Mouse (Mus musculus) neural tube, embryonic 12.5 days (tissue): Measurements from ENCODE around the gene Entpd7. TPM values are rescaled to one million over a fixed set of nuclear protein-coding genes. Genes with fewer than 3 reads are reported as not detected.

Experiments used
- ATAC-seq: fragments of 200-750 bp; cut with Nextera tagmentation; 2 replicates; pipeline ENCODE4 v1.8.0; 2017; ENCODE audit warnings: low read depth, mild to moderate bottlenecking, moderate TSS enrichment, moderate library complexity; ENCODE audit not compliant: low FRiP score
- H3K27ac ChIP-seq: fragments of 300-500 bp; sonication (generic); 2 replicates; pipeline ENCODE4 v1.5.1; 2016
- H3K27me3 ChIP-seq: fragments of 300-500 bp; sonication (generic); replicated peaks from 2 replicates; pipeline ENCODE4 v1.6.1; 2016; ENCODE audit warnings: mild to moderate bottlenecking
- H3K36me3 ChIP-seq: fragments of 300-500 bp; sonication (generic); 2 replicates; pipeline ENCODE4 v1.6.1; 2016; ENCODE audit warnings: mild to moderate bottlenecking
- H3K4me1 ChIP-seq: fragments of 300-500 bp; sonication (generic); 2 replicates; pipeline ENCODE4 v1.6.1; 2016
- H3K4me2 ChIP-seq: fragments of 300-500 bp; sonication (generic); replicated peaks from 2 replicates; pipeline ENCODE4 v1.6.1; 2016; ENCODE audit warnings: mild to moderate bottlenecking
- H3K4me3 ChIP-seq: fragments of 300-500 bp; sonication (generic); 2 replicates; pipeline ENCODE4 v1.5.1; 2016
- H3K9ac ChIP-seq: fragments of 300-500 bp; sonication (generic); 2 replicates; pipeline ENCODE4 v1.6.1; 2016; ENCODE audit warnings: mild to moderate bottlenecking
- H3K9me3 ChIP-seq: fragments of 300-500 bp; sonication (generic); 2 replicates; pipeline ENCODE4 v1.6.1; 2016; ENCODE audit warnings: mild to moderate bottlenecking
- WGBS: fragments of 180-500 bp; shearing (Covaris S2); methylation state at CpG from one replicate; pipeline ENCODE4 v1.1.7; 2016; 5-methylcytosine and 5-hydroxymethylcytosine counted together
- polyA plus RNA-seq: library from polyadenylated mRNA; unstranded; fragments of >200 nt; fragmentation: Nextera tagmentation; extraction: Ambion mirVana; gene quantifications from 2 replicates; pipeline ENCODE4 v1.2.1, GENCODE M21; 2016

The Entpd7 gene
- polyA plus RNA-seq, 1 experiment from 2014 or later: 12.2 TPM

DNA sequence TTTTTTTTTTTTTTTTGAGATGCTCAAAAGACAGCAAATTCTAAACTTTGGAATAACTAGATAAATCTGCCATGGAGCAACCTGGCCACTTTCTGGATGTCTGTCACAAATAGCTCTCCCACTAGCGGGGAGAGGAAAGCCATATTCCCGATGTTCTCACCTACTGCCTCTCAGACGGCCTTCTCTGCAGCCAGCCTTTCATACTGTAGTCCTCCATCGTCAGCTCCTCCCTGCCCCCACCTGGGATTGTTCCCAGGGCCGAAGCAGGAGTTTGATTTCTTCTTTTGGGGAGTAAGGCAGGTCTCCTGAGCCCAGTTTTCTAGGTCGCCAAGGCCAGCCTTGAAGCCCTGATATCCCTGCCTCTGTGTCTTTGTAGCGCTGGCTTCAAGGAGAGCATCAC is 41.7 kb downstream of the Entpd7 start:
- Histone ChIP-seq H3K4me3 (no peak overlapping the region), H3K36me3 (peaks cover 41% of the 10 kb centered on the region), H3K4me1 (no peaks in the 10 kb centered on the region; the same call in 1 of the 2 replicates), H3K27ac (no peak overlapping the region), H3K9ac (no peak overlapping the region), H3K4me2 (no peak overlapping the region), H3K27me3 (no peaks in the 10 kb centered on the region), H3K9me3 (no peaks in the 10 kb centered on the region)
- no peak for ATAC-seq
- 60% methylated on average over 7 of the region's 7 CpGs for WGBS

GRCm38 (mm10) chr19:43738409-43738808 is 48.9 kb downstream of the Entpd7 start:
- H3K36me3 ChIP-seq: peaks cover 84% of the 10 kb centered on the region
- WGBS: 95% methylated on average over 10 of the region's 10 CpGs
- ATAC-seq: no peak
- no peaks in the 10 kb centered on the region for H3K4me1 ChIP-seq
- H3K27me3 ChIP-seq: no peaks in the 10 kb centered on the region
- no peak overlapping the region for H3K4me3 ChIP-seq
- H3K9ac ChIP-seq: no peak overlapping the region
- H3K27ac ChIP-seq: no peak overlapping the region
- H3K9me3 ChIP-seq: no peaks in the 10 kb centered on the region
- H3K4me2 ChIP-seq: no peak overlapping the region

DNA sequence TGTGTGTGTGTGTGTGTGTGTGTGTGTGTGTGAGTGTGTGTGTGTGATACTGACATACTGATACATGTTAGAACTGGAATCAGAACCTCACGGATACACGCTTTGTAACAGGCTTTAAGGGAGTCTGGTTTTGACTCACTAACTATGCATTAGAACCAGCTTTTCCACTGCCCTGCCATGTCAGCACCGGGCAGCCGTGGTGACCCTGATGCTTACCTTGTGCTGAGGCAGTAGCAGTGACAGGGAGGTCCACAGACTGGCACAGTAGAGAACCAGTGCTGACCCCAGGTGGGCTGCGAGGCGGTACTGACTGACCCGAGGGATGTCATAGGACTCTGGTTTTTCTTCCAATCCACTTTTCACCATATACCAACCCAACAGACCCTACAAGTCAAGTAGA is 53.9 kb downstream of the Entpd7 start:
- peaks cover 87% of the 10 kb centered on the region for H3K36me3 ChIP-seq
- H3K9ac ChIP-seq: no peak overlapping the region
- no peaks in the 10 kb centered on the region for H3K9me3 ChIP-seq
- H3K4me2 ChIP-seq: no peak overlapping the region
- no peak for ATAC-seq
- H3K4me3 ChIP-seq: no peak overlapping the region
- H3K27ac ChIP-seq: no peak overlapping the region
- no peaks in the 10 kb centered on the region for H3K4me1 ChIP-seq
- WGBS: 94% methylated on average over 7 of the region's 7 CpGs
- no peaks in the 10 kb centered on the region for H3K27me3 ChIP-seq

DNA sequence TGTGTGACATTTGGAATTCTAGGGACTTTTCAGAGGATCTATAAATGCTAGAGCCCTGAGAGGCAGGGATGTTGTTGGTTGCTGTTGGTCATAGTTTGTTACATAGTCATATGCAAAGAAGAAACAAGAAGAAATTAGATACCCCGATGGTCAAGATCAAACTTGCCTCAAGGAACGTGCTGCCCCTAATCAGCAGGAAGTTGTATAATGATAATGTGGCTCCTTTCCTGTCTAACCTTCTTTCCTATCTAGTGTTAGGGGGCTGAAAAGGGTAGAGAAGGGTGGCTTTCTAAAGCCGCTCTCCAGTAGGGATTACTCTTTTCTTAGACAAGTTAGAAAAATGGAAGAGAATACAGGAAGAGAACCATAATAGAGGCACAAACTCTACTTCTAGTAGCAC is 56.3 kb downstream of the Entpd7 start:
- no peak overlapping the region for H3K4me3 ChIP-seq
- no peak for ATAC-seq
- WGBS: 95% methylated on average over 3 of the region's 3 CpGs
- H3K36me3 ChIP-seq: peaks cover 78% of the 10 kb centered on the region
- H3K4me2 ChIP-seq: no peak overlapping the region
- no peaks in the 10 kb centered on the region for H3K4me1 ChIP-seq
- H3K27ac ChIP-seq: no peak overlapping the region
- H3K27me3 ChIP-seq: no peaks in the 10 kb centered on the region
- H3K9ac ChIP-seq: no peak overlapping the region
- no peaks in the 10 kb centered on the region for H3K9me3 ChIP-seq

DNA sequence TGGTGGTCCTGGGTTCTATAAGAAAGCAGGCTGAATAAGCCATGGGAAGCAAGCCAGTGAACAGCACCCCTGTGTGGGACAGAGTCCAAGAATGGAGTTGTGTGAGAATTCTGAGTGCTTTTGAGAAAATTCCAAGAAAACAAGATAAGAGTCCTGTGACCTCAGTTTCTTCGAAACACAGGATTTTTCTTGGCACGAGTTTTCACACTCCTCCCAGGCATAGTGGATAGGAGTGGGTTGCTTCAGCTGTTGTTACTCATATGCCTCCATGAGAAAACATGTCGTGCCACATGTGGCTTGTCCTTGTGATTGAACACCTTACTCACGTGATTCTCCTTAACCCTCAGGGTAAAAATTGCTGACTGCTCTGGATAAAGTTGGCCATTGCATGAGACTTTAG is 58.4 kb downstream of the Entpd7 start:
- Histone ChIP-seq H3K4me3 (no peak overlapping the region), H3K27me3 (no peaks in the 10 kb centered on the region), H3K4me1 (no peaks in the 10 kb centered on the region), H3K9ac (no peak overlapping the region), H3K9me3 (no peaks in the 10 kb centered on the region), H3K36me3 (peaks cover 64% of the 10 kb centered on the region), H3K4me2 (no peak overlapping the region), H3K27ac (no peak overlapping the region)
- no peak for ATAC-seq
- WGBS: 97% methylated on average over 4 of the region's 4 CpGs

DNA sequence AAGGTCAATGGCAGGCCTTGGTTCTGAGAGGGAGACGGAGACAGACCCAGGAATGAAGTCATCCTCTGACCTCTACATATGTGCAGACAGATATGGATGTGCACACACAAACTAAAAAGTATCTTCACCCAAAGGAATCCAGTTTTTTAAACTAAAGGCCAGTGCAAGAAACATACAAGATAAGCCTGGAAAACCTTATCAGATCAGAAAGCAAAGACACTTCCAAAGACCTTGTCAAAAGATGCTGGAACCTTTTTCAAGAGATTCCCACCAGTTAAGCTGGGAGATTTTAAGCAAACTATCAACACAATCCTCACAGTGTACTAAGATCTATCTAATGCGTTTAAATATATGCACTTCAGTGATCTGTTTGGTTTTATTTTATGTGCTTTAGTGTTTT is 60.5 kb downstream of the Entpd7 start:
- no peaks in the 10 kb centered on the region for H3K27me3 ChIP-seq
- H3K9me3 ChIP-seq: no peaks in the 10 kb centered on the region
- H3K4me3 ChIP-seq: no peak overlapping the region
- H3K4me2 ChIP-seq: no peak overlapping the region
- no peak overlapping the region for H3K27ac ChIP-seq
- no peaks in the 10 kb centered on the region for H3K4me1 ChIP-seq
- no peak for ATAC-seq
- no peak overlapping the region for H3K9ac ChIP-seq
- whole genome bisulfite sequencing: 96% methylated on average over 2 of the region's 2 CpGs
- peaks cover 48% of the 10 kb centered on the region for H3K36me3 ChIP-seq

- no peaks in the 10 kb centered on the region for H3K27me3 ChIP-seq
Measured at GRCm38 (mm10) chr19:43752489-43753225, 63.2 kb downstream of the Entpd7 start, which contains the start of the genes Cutc and Cox15. TSS of gene Cutc (plus strand) at chr19:43752996. TSS of gene Cox15 (minus strand) at chr19:43753000.

DNA sequence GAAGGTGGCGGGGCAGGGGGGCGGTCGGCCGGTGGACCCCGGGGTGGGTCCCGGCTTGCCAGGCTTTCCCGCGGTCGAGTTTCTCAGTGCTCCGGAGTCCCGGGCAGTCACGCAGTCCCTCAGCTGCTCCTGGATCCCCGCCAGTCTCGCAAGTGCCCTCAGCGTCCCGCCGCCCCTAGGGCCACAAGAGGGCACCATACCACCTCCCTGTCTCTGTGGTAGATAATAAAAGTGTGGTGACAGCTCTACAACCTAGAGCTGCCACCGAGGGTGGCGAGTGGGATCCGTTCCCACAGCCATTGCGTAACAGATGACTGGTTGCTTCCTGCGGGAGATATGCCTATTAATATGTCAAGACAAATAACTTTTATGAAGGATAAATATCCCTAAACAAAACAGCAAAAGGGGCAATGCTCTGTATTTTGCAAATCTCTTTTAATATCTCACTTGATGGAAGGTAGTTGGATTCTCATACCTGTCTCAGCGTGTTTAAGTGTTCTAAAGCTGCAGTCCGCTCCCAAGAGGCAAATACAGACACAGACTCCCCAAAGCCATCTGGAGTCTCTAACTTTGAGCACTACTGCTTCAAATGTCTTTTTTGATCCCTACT is 63.9 kb downstream of the Entpd7 start:
- peaks cover 16% of the 10 kb centered on the region for H3K36me3 ChIP-seq
- 2% methylated on average over 16 of the region's 24 CpGs for WGBS

More at GRCm38 (mm10) chr19:43752489-43753225, 63.2 kb downstream of the Entpd7 start, which contains the start of the genes Cutc and Cox15:
- 1% methylated on average over 61 of the region's 62 CpGs for WGBS
- peak within 1 kb of the TSS; percentile 64 for H3K4me2 ChIP-seq
- ATAC-seq: peak; percentile 95
- peak within 1 kb of the TSS; percentile 63 for H3K4me3 ChIP-seq
- no peaks in the 10 kb centered on the region for H3K9me3 ChIP-seq
- no peaks in the 10 kb centered on the region for H3K4me1 ChIP-seq
- H3K27ac ChIP-seq: peak within 1 kb of the TSS; percentile 75
- peaks cover 23% of the 10 kb centered on the region for H3K36me3 ChIP-seq
- H3K9ac ChIP-seq: peak within 1 kb of the TSS; percentile 68

GRCm38 (mm10) chr19:43754237-43754636 is 64.8 kb downstream of the Entpd7 start:
- ATAC-seq: no peak
- 78% methylated on average over 2 of the region's 2 CpGs for WGBS
- H3K4me1 ChIP-seq: no peaks in the 10 kb centered on the region
- H3K9ac ChIP-seq: no peak overlapping the region
- H3K9me3 ChIP-seq: no peaks in the 10 kb centered on the region
- H3K4me2 ChIP-seq: no peak overlapping the region
- no peak overlapping the region for H3K4me3 ChIP-seq
- peaks cover 9% of the 10 kb centered on the region; the same call in 1 of the 2 replicates for H3K36me3 ChIP-seq
- H3K27me3 ChIP-seq: no peaks in the 10 kb centered on the region
- H3K27ac ChIP-seq: no peak overlapping the region

More for the DNA sequence above, 63.9 kb downstream of the Entpd7 start:
- Histone ChIP-seq H3K4me2 (peak overlapping the region; percentile 64), H3K4me3 (peak overlapping the region; percentile 63), H3K9ac (peak overlapping the region; percentile 68), H3K27me3 (no peaks in the 10 kb centered on the region), H3K27ac (peak overlapping the region; percentile 75; the same call in 1 of the 2 replicates), H3K4me1 (no peaks in the 10 kb centered on the region), H3K9me3 (no peaks in the 10 kb centered on the region)
- peak; percentile 91 for ATAC-seq

GRCm38 (mm10) chr19:43754872-43755271 is 65.4 kb downstream of the Entpd7 start:
- Histone ChIP-seq H3K9ac (no peak overlapping the region), H3K36me3 (peaks cover 7% of the 10 kb centered on the region; the same call in 1 of the 2 replicates), H3K27me3 (no peaks in the 10 kb centered on the region), H3K27ac (no peak overlapping the region), H3K9me3 (no peaks in the 10 kb centered on the region), H3K4me2 (no peak overlapping the region), H3K4me3 (no peak overlapping the region), H3K4me1 (no peaks in the 10 kb centered on the region)
- no peak for ATAC-seq
- 76% methylated on average over 2 of the region's 2 CpGs for WGBS

DNA sequence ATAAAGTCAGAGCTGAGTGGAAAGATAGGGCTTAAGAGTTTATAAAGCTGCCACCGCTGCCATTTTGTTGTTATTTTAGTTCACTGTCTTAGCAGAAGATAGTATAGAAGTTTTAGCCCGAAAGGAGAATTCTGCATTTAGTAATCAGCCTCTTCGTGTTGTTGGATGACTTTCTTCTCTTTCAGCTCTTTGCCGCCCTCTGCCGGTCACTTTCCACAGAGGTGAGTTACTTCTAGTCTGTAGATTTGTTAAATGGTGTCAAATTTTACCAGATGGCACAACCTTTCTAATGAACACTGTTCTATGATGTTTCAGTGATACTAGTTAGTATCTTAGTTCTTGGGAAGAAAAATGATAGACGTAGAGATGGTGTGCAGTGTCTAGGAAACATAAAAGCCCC is 71.0 kb downstream of the Entpd7 start:
- no peaks in the 10 kb centered on the region for H3K36me3 ChIP-seq
- no peaks in the 10 kb centered on the region for H3K9me3 ChIP-seq
- no peak overlapping the region for H3K27ac ChIP-seq
- H3K4me2 ChIP-seq: no peak overlapping the region
- no peak overlapping the region for H3K4me3 ChIP-seq
- WGBS: 27% methylated on average over 6 of the region's 6 CpGs
- H3K9ac ChIP-seq: no peak overlapping the region
- no peak for ATAC-seq
- H3K4me1 ChIP-seq: no peaks in the 10 kb centered on the region
- no peaks in the 10 kb centered on the region for H3K27me3 ChIP-seq

DNA sequence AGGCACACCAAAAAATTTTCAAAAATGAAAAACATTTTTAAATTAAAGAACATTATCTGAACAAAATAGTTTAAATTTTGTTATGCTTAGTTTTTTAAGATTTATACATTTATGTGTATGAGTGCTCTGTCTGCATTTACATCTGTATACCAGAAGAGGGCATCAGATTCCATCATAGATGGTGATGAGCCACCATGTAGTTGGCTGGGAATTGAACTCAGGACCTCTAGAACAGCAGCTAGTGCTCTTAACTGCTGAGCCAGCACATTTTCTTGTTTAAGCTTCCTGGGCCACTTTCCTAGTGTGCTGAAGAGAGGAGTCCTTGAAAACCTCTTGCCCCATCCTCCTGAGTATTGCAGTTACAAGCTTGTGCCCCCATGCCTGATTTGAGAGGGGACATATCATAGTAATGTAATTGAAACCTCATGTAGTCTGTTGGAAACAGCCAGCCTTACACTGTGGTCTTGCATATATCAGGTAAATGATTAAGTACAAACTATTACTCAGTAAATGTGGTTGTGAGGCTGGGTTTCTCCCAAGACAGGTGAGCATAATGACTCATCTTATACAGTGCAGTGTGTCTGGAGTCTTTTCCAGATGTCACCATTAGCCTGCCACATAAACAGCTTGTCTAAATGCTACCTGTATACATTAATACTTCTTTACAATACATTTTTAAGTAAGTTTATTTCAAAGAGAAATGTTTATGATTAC is 72.2 kb downstream of the Entpd7 start:
- Histone ChIP-seq H3K4me1 (no peaks in the 10 kb centered on the region), H3K9me3 (no peaks in the 10 kb centered on the region), H3K27ac (no peak overlapping the region), H3K4me3 (no peak overlapping the region), H3K36me3 (no peaks in the 10 kb centered on the region), H3K4me2 (no peak overlapping the region), H3K27me3 (no peaks in the 10 kb centered on the region), H3K9ac (no peak overlapping the region)
- no peak for ATAC-seq
